Mouse (Mus musculus) ZHBTc4 (cell line): ENCODE results near the gene Cdc26.

ENCODE experiments used
- DNase-seq: peaks from one replicate; pipeline ENCODE4 v3.0.0-alpha.2; 2011; ENCODE audit warnings: low read depth, low spot score

Cdc26 gene

DNA sequence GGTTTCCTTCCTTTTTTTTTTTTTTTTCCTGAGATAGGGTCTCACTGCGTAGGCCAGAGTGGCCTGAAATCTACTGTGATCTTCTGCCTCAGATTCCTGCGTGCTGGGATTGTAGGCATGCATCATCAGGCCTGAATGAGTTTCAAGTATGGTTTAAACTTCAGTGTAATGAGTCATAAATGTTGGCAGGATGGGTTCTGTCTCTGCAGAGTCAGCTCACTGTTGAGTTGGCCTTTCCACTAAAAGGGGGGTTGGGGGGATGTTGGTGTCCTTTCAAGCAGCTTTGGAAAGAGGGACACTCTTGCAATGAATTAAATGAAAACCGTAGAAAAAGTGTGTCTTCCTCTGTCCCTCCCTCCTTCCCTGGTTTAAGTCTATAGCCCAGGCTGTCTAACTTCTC lies 9.5 kb downstream of the Cdc26 start:
- no peak for DNase-seq

DNA sequence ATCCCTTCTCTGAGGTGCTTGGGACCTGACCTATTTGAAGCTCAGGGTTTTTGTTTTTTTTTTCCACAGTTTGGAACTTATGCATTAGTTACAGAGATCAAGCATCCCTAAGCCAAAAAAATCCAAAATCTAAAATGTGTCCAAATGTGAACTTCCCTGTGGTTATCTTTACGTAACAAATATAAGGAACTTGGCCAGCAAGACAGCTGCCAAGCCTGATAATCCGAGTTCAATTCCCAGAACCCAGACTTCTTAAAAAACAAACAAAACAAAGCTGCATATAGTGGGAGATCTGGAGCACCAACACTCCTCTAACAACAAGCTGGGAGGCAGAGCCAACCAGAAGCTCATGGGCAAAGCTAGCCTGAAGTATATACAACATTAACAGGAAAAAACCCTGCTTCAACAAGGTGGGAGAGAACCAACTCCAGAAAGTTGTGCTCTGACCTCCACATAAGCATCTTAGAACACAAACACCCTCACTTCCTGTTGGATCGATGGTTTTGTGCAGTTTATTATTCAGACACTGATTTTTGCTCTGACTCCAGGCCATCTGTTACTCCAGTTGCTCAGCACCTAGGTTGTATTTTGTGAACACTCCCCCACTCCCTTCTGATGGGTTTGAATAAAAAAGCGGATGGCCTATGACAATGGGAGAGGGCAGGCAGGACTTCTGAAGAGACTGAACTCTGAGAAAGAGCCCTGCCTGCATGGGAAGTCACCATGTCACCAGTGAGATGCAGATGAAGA lies 10.7 kb downstream of the Cdc26 start:
- no peak for DNase-seq

DNA sequence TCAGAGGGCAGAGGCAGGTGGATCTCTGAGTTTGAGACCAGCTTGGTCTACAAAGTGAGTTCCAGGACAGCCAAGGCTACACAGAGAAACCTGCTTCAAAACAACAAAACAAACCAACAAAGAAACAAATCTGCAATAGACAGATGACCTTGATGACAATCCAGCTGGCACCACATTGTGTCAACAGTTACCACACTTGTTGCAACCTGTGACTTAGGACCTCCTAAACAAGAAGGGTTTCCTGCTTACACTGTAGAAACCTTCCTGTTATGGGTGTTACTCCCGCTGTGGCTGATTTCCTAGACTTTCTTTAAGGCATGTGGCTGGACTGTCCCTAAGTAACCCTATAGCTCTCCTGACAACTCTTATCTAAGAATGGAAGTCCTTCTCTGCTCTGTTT lies 12.6 kb downstream of the Cdc26 start:
- no peak for DNase-seq

DNA sequence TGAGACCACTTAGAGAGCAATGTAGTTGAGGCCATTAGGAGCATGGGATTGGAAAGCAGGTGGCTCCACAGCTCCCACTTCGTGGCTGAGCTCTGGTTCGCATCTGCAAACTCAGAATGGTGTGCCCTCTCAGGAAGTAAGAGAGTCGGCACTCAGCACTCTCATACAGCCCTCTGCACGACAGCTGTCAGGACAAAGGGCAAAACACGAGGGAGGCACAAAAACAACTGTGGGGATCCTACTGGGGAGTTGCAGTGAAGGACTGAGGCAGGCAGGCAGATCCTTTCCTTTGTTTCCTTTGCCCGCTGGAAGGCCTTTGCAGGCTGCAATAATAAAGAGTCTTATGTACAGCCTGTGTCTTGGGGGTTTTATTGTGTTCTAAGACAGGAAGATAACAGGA lies 15.0 kb downstream of the Cdc26 start:
- DNase-seq, result no peak

DNA sequence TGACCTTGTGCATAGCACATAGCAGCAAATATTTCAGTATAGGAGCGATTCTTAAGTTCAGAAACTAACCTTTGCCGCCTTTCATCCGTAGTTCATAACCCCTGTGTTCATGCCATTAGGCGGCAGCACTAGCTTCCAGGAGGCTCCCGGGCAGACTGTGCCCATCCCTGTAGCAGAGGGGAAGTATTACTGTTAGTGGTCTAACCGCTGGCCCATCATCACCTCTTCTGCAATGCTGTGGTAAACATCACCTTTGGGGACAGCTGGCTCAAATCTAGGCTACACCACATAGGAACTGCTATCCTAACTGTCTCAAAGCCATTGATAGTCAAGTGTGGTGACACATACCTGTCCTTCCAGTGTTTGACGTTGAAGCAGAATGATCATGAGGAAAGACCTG lies 16.6 kb downstream of the Cdc26 start:
- no peak for DNase-seq

DNA sequence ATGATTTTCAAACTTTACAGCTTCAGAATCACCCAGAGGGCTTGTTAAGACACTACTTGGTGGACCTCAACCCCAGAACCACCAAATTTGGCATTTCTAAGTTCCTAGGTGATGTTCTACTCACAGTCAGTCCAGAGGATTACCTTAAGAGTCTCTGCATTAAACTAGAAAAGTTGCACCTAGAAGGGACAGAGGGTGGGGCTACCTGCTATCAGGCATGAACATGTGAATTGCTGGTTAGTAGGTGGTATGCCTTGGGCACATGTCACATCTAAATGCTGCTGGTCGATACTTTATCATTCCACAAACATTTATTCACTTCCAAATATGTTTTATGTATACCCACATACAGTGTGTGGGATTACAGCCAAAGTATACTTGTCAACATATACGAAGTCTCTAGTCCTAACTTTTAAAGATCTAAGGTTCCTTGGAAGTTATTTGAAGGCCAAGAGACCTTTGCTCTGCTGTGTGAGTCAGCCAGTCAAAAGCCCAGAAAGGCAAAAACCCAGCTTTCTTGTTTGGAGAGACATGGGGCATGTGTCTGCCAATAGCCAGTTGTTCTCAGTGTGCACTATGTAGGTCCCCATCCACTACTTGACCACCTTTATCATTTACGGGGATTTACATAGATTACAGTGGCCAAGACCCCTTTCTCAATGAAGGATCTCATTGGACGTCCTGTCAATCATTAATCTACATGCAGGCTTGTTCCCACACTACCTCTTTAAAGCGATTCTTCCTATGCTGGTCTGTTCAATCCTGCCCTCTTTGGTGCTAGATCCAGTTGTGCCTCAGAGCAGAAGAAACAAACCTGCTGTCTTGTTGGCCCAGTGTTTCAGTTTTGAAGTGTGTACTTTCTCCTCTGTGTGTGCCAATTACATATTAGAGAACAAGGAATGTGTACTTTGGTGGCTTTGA lies 18.6 kb downstream of the Cdc26 start:
- DNase-seq, result no peak

DNA sequence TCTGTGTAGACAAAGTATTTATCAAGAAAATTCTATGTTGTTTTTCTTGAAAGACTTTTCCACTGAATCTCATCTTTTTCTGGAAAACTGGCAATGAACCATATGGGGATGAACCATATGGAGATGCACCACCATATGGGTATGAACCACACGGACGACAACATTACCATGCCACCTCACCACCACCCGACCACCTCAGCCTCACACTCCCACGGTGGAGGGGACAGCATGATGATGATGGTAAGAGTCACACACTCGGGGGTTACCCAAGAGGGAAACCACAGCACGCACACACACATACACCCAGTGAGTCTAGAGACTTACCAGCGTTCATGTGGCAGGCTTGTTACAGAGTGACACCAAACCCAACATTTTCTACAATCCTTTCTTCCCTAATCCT lies 23.0 kb downstream of the Cdc26 start:
- no peak for DNase-seq

DNA sequence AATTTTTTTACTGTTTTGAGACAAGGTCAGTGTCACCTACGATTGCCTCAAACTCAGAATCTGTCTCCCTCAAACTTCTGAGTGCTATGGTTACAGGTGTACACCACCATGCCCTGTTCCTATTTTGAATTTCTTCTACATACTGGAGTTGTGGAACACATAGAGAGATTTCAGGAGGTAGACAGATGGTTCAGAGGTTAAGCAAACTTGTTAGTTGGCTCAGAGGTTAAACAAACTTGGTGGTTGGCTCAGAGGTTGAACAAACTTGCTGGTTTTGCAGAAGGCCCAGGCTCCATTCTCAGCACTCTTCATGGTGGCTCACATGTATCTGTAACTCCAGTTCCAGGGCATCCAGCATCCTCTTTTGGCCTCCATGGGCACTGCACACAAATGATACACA lies 24.3 kb downstream of the Cdc26 start:
- no peak for DNase-seq

DNA sequence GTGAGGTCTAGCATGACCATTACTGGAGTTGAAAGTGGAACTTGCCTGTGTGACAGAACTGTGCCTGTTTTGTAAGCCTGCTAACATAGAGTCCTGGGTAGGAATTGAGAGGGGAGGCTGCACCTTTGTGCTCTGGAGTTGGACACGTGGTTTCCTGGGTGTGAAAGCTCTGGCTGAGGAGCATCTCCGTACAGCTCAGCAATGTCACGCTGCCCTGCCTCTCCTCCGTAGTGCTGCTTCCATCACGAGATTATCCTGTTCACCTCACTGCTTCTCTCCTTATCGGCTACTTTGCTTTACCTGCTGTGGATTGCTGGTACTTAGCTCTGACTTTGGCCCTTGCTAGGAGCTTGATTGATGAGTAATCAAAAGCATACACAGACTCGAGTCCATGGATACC lies 24.7 kb downstream of the Cdc26 start:
- DNase-seq, result peak; percentile 25

DNA sequence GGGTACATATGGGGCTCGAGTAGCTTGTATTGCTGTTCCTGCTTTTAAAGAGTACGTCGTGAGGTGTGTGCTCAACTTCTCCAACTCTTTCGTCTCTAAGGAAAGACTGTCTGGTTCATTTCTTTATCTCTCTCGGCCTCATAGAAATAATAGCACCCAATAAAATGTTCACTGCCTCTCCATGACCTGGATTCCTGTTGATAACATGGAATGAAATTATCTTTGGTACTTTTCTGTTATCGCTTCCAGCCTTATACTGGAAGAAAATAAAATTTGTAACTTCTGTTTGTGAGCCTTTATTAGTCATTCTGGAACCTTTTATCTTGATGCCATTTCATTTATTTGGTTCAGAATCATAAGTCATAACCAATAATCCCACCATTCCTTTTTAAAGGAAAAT lies 25.2 kb downstream of the Cdc26 start:
- no peak for DNase-seq

DNA sequence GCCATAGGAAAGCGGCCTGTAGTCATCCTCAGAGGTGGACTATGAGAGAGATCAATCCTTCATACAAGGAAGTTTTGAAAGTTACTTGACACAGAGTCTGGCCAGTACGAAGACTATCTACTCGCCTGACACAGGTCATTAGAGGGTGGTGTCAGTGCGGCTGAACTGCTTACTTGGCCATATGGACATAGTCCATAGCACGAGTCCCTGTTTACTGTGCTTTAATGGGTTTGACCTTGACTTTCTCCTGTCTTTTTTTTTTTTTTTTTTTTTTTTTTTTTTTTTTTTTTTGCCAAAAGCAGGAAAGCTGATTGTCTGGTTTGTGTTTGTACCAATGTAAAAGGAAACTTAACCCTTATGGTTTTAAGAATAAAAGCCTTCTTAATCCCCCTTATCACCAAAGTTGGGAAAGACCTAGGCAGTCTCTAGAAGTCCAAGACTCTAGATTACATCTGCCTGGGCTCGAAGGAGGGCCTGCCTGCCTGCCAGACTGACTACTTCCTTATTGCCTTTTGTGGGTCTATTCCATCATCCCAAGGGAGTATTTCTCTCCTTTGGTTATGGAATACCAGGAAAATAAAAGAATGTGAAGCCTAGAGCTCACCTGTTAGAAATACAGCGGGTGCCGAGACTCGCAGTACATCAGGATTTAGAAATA lies 28.6 kb downstream of the Cdc26 start:
- no peak for DNase-seq

DNA sequence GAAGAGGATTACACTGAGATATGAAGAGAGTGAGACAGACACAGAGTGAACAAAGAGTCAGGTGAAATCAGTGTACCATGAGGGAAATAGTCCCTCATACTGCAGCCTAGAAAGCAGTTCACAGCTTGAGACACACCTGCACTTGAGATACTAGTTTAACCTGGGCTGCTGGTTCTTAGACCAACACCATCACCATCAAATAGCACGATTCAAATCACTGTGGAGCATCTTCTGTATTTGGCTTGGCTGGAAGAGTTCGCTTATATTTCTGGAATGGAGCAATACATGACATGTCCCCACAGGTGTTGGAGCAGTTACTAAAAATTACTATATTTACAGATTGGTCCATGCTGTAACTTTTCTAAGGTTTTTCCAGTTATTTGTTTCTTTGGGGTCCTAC lies 32.3 kb downstream of the Cdc26 start:
- DNase-seq, result no peak

DNA sequence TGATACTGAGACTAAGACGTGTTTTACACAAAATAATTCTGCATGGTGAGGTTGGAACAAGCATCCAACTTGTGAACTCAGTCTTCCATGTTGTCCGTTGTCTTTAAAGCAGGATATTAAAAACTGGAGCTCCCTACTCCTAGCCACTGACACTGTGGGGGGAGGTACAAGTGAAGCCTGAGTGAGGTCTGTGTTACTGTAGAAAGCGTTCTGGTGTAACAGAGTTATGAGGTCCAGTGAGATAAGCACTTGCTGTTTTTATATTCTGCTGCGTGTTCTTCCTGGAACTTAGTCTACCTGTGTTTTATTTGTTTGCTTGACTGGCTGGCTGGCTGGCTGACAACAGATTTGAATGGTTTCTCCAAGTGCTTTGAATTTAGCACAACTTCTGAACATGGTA lies 34.1 kb downstream of the Cdc26 start:
- DNase-seq, result no peak

DNA sequence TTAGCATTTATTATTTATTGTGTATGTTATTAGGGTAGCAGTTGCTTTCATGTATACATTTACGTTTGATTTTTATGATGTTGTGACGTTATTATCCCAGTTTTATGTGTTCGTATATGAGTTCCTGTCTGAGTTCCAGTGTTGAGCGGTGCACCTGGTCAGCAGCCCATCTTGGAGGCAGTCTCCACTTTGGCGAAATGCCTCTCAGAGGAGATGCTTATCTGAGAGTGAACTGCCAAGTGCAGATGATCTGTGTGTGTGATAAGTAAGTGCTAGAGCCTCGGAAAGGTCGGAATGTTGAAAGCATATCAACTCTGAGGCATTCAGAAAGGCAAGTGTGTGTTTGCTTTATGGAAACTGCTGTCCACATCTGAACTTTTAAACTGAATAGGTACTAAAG lies 34.8 kb downstream of the Cdc26 start:
- DNase-seq, result no peak

DNA sequence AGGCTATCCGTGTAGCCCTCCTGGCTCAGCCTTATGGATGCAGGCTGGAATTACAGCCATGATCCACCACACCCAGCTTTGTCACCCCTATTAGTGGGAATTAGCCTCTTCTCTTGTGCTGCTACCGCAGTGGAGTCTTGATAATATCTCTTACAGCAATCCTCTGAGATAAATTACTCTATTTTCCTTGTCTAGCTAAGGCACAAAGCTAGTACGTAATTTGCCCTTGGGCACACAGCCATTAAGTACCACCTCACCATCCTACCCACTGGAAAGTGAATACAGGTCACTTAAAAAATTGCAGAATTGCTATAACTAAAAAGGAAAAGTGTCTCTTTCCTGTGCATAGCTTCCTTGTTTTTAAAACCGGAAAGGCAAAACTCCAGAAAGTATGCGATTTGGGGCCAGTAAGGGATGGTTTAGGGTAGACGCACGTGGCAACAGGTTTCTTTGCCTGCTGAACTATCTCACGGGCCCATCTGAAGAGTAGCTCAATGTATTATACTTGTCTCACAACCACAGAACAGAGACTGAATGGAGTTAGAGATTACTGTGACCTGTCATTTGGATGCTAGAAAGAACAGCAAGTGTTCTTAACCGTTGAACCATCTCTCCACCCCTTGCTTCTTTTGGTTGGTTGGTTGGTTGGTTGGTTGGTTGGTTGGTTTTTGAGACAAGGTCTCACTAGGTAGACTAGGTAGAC lies 35.5 kb downstream of the Cdc26 start:
- DNase-seq, result no peak

DNA sequence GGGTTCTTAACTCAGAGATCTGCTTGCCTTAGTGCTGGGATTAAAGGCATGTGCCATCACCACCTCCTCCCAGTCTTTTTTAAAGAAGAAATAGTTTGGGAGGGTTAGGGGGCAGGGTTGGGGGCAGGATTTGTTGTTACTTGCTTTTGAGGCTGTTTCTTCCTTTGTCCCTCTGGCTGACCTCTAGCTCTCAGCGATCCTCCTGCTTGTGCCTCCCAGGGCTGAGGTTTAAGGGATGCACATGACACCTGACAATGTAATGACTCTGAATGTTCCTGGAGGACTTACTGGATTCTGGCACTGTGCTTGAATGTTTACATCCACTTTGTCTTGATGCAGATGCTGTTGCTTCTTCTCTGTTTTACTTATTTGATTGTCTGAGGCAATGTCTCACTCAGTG lies 36.0 kb downstream of the Cdc26 start:
- no peak for DNase-seq

DNA sequence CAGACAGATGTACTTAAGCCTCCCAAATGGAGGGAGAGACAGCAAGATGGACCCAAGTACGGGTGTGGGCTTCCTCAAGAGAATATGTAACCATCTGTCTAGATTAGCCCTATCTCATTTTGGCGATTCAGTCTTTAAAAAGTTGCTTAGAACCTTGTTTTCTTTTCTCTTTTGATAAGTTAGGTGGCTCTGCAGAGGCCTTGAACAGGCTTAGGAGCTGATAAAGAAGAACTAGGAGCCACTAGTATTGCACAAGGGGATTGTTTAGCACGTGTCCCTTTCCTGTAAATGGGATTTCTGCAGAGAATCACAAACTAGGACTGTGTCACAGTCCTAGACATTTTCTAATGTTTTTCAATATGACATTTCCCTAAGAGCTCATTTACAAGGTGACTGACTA lies 39.4 kb downstream of the Cdc26 start:
- no peak for DNase-seq

DNA sequence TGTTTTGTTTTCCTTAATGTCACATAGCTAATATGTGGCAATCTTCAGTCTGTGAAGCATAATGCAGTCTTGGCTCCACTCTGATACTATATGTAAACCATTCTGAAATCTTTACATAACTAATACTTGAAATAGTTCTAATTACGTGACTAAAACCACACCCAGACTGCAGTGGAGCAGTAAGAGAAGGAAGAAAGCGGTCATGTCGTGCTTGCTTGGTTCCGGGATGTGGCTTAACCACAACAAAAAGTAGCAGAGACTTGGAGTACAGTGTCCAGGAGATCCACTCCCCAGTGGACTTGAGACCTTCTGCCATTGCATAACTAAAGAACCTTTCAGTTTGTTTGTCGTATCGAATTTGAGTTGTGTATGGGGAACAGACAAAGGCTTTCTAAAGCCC lies 40.9 kb downstream of the Cdc26 start:
- no peak for DNase-seq

DNA sequence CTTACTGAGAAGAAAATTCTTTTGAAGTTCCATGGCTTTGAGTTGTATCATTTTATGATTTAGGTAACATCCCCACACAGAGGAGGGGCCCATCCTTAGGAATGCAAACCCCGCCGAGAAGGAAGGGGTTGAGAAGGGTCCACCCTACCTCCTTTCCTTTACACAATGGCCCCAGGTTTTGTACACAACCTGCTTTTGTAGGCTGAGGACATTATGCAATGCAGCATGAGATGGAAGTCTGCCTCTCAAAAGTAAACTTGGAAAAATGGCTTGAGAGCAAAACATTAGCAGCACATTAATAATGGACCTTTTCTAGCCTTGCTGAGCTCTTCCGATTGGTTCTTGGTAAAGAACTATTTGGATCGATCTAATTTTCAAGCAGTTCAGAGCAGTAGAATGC lies 42.2 kb downstream of the Cdc26 start:
- DNase-seq, result no peak

DNA sequence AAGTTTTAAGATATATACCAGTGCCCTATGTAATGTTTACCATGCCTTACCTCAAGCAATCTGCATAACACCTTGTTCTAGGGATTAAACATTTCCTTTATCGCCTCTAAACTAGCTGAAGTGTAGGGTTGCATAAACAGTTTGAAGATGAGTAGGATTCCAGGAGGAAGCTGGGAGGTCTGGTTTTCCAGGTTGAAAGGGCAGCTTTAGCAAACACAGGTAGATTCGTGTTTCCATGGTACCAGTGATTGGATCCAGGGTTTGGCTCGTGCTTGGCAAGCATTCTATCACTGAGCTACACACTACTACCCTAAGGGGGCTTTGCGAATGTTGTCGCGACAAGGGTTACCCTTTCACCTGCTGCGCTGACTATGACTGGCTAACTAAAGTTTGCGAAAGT lies 44.1 kb downstream of the Cdc26 start:
- no peak for DNase-seq

DNA sequence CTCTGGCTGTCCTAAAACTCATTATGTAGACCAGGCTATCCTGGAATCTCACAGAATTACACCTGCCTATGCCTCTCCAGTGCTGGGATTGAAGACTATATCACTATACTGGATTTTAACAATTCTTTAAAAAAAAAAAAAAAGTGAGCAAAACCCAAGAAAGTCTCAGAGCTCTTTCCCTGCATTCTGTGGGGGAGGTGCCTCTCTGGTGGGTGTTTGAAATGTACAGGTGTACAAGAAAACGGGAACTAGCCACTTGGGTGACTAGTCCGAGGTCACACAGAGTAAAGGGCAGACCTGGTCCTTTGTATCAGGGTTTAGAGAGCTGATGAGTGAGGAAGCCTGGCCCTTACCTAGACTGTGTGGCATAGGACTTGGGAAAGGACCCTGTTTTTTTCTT lies 46.0 kb downstream of the Cdc26 start:
- DNase-seq, result no peak

DNA sequence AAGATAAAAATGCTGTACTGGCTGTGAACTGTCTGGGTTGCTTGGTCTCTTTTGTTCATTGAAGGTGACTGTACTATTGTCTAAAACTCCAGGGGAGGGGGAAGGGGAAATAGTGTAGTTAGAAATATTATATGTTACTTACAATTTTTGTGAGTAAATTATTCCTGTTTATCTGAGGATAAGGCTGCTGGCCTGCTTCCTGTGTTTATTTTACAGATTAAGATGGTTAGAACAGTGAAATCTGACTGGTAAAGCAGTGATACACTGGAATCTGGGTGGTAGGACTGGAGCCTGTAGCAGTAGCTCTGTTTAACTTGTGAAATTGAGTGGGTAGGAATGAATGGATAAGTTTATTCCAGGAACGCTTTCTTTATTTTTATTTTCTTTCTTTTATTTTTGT lies 46.4 kb downstream of the Cdc26 start:
- no peak for DNase-seq
